Mouse (Mus musculus) stomach, postnatal 0 days (tissue): Measurements from ENCODE around the gene H2al1d. TPM values are rescaled to one million over a fixed set of nuclear protein-coding genes. Genes with fewer than 3 reads are reported as not detected.
"Not testable (repeated sequence)": the region's sequence is repeated elsewhere in the genome, so short reads cannot be mapped to it uniquely, and the experiment has no call there.

Experiments used
- ATAC-seq: fragments of 200-750 bp; cut with Nextera tagmentation; 2 replicates; pipeline ENCODE4 v1.8.0; 2017; ENCODE audit not compliant: low FRiP score, low TSS enrichment
- DNase-seq: peaks from one replicate; pipeline ENCODE4 v3.0.0-alpha.2; 2016; ENCODE audit warnings: low spot score
- H3K27ac ChIP-seq: fragments of 300-500 bp; sonication (generic); replicated peaks from 2 replicates; pipeline ENCODE4 v1.5.1; 2014; ENCODE audit warnings: mild to moderate bottlenecking, control low read depth
- H3K27me3 ChIP-seq: fragments of 300-500 bp; sonication (generic); 2 replicates; pipeline ENCODE4 v1.6.1; 2014; ENCODE audit warnings: low read length; ENCODE audit not compliant: control insufficient read depth, insufficient read depth
- H3K36me3 ChIP-seq: fragments of 300-500 bp; sonication (generic); 2 replicates; pipeline ENCODE4 v1.6.1; 2014; ENCODE audit warnings: low read length, mixed read lengths; ENCODE audit not compliant: control insufficient read depth, insufficient read depth
- H3K4me1 ChIP-seq: fragments of 300-500 bp; sonication (generic); replicated peaks from 2 replicates; pipeline ENCODE4 v1.6.1; 2014; ENCODE audit warnings: antibody characterized with exemption; ENCODE audit not compliant: control insufficient read depth, insufficient read depth
- H3K4me2 ChIP-seq: fragments of 300-500 bp; sonication (generic); replicated peaks from 2 replicates; pipeline ENCODE4 v1.6.1; 2014; ENCODE audit warnings: low read depth, mild to moderate bottlenecking, control low read depth, moderate library complexity
- H3K4me3 ChIP-seq: fragments of 300-500 bp; sonication (generic); 2 replicates; pipeline ENCODE4 v1.5.1; 2014; ENCODE audit warnings: low read depth, low read length, control low read depth
- H3K9ac ChIP-seq: fragments of 300-500 bp; sonication (generic); 2 replicates; pipeline ENCODE4 v1.6.1; 2014; ENCODE audit warnings: mild to moderate bottlenecking, low read length, control low read depth, mixed read lengths
- H3K9me3 ChIP-seq: fragments of 300-500 bp; sonication (generic); 2 replicates; pipeline ENCODE4 v1.6.1; 2016; ENCODE audit warnings: low read length; ENCODE audit not compliant: control insufficient read depth
- CTCF ChIP-seq: IDR thresholded peaks from 2 replicates; pipeline ENCODE4 v1.5.1; 2016; ENCODE audit warnings: antibody characterized with exemption, low read depth, mild to moderate bottlenecking, moderate library complexity
- EP300 ChIP-seq: optimal IDR thresholded peaks from 2 replicates; pipeline ENCODE3; 2016; ENCODE audit warnings: antibody characterized with exemption
- WGBS: fragments of 180-500 bp; shearing (Covaris S2); extraction: QIAGEN DNeasy Blood & Tissue Kit; methylation state at CpG from one replicate; pipeline ENCODE4 v1.1.7; 2014; 5-methylcytosine and 5-hydroxymethylcytosine counted together
- polyA plus RNA-seq: library from polyadenylated mRNA; unstranded; fragments of >200 nt; fragmentation: Nextera tagmentation; extraction: Ambion mirVana; gene quantifications from 2 replicates; pipeline ENCODE4 v1.2.1, GENCODE M21; 2015

The H2al1d gene
- polyA plus RNA-seq, 1 experiment from 2014 or later = not detected

GRCm38 (mm10) chrX:11280741-11281140, 27.9 kb upstream of the H2al1d start:
- no peak overlapping the region for H3K9ac ChIP-seq
- ATAC-seq (no peak), DNase-seq (no peak)
- H3K4me1 ChIP-seq = no peaks in the 10 kb centered on the region
- H3K27ac ChIP-seq = no peak overlapping the region
- no peaks in the 10 kb centered on the region for H3K36me3 ChIP-seq
- H3K4me3 ChIP-seq = no peak overlapping the region
- WGBS = 59% methylated on average over 2 of the region's 2 CpGs
- no peak for TF ChIP-seq CTCF
- TF ChIP-seq EP300 = no peak
- no peak overlapping the region for H3K4me2 ChIP-seq
- H3K9me3 ChIP-seq = no peaks in the 10 kb centered on the region
- H3K27me3 ChIP-seq = no peaks in the 10 kb centered on the region

GRCm38 (mm10) chrX:11288306-11288882, 20.2 kb upstream of the H2al1d start:
- Histone ChIP-seq H3K9ac (no peak overlapping the region), H3K27me3 (no peaks in the 10 kb centered on the region), H3K4me1 (no peaks in the 10 kb centered on the region), H3K36me3 (no peaks in the 10 kb centered on the region), H3K4me2 (no peak overlapping the region), H3K4me3 (no peak overlapping the region), H3K27ac (no peak overlapping the region), H3K9me3 (no peaks in the 10 kb centered on the region)
- 56% methylated on average over 14 of the region's 14 CpGs for WGBS
- peak; percentile 14 for DNase-seq
- TF ChIP-seq EP300 = no peak
- no peak for TF ChIP-seq CTCF
- 0 out of 2 replicates have a peak, but pooled peaks have one; percentile 29 for ATAC-seq

DNA sequence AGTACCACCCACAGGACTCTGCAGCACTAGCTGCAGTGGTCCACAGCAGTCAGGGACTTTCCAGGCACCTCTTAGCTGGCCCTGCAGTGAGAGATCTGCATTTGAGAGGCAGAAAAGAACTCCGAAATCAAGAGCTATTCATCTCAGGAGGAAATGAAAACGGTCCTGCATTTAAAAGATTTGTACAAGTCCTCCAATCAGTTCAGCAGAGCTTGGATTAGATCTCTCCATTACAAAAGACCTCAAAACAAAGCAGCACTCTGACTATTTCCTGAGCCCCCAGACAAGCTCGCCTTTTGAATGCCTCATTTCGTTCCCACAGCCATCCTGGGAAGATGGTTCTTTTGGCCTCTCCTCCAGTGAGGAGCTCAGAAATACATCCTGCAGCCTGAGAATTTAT, 19.4 kb upstream of the H2al1d start:
- no peak for ATAC-seq
- no peak overlapping the region for H3K9ac ChIP-seq
- no peaks in the 10 kb centered on the region for H3K36me3 ChIP-seq
- TF ChIP-seq EP300 (no peak), CTCF (no peak)
- no peak overlapping the region for H3K4me2 ChIP-seq
- H3K27ac ChIP-seq = no peak overlapping the region
- no peaks in the 10 kb centered on the region for H3K27me3 ChIP-seq
- H3K4me1 ChIP-seq = no peaks in the 10 kb centered on the region
- H3K9me3 ChIP-seq = no peaks in the 10 kb centered on the region
- 66% methylated on average over 4 of the region's 4 CpGs for WGBS
- DNase-seq = no peak
- H3K4me3 ChIP-seq = no peak overlapping the region

DNA sequence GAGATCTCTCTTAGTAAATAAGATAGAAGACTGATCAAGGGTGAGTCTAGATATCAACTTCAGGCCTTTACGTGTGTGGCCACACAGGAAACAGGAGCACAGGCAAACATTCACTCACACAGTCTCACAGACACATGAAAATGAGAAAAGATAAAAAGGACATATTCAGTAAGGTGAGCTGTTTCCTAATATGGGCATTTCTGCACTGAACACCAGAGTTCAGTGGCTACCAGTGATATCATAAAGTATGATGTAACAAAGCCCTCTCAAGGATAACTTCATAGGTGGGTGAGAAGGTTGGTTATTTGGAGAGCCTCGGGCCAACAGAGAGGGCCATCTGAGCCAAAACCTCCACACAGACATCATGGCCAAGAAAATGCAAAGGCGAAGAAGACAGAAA, 9.7 kb upstream of the H2al1d start, which contains the start of gene H2al1a:
Gene H2al1a, plus strand, starts transcription at position 301 of the 400 bp plus-strand sequence.
- not testable (repeated sequence) for H3K27ac ChIP-seq, H3K4me1 ChIP-seq, H3K4me3 ChIP-seq, H3K27me3 ChIP-seq, H3K9ac ChIP-seq, DNase-seq, H3K36me3 ChIP-seq, H3K9me3 ChIP-seq, ATAC-seq, H3K4me2 ChIP-seq
- WGBS = no CpG with 5 or more reads among the region's 3 CpGs

DNA sequence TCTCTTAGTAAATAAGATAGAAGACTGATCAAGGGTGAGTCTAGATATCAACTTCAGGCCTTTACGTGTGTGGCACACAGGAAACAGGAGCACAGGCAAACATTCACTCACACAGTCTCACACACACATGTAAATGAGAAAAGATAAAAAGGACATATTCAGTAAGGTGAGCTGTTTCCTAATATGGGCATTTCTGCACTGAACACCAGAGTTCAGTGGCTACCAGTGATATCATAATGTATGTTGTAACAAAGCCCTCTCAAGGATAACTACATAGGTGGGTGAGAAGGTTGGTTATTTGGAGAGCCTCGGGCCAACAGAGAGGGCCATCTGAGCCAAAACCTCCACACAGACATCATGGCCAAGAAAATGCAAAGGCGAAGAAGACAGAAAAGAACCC, 6.5 kb upstream of the H2al1d start, which contains the start of gene H2al1b:
Gene H2al1b, plus strand, starts transcription at position 301 of the 400 bp plus-strand sequence.
- H3K4me2 ChIP-seq, ATAC-seq, H3K27ac ChIP-seq, H3K36me3 ChIP-seq, H3K4me3 ChIP-seq, H3K4me1 ChIP-seq, DNase-seq, H3K27me3 ChIP-seq, H3K9me3 ChIP-seq, H3K9ac ChIP-seq: not testable (repeated sequence)
- WGBS = 83% methylated on average over 1 of the region's 3 CpGs

- not testable (repeated sequence) for H3K27me3 ChIP-seq, H3K9me3 ChIP-seq, H3K27ac ChIP-seq, H3K9ac ChIP-seq, H3K4me2 ChIP-seq, H3K4me1 ChIP-seq, H3K36me3 ChIP-seq, ATAC-seq, DNase-seq, H3K4me3 ChIP-seq
- 80% methylated on average over 1 of the region's 6 CpGs for WGBS
These were observed 3.3 kb upstream of the H2al1d start, which contains the start of gene H2al1c for GRCm38 (mm10) chrX:11305355-11305754. Gene H2al1c, plus strand, starts transcription at chrX:11305655.

GRCm38 (mm10) chrX:11311634-11312033, 3.0 kb downstream of the H2al1d start, which contains the start of gene H2al1e:
Gene H2al1e, plus strand, starts transcription at chrX:11311934.
- WGBS = no CpG with 5 or more reads among the region's 3 CpGs
- not testable (repeated sequence) for H3K4me1 ChIP-seq, H3K9ac ChIP-seq, H3K4me3 ChIP-seq, H3K36me3 ChIP-seq, DNase-seq, H3K4me2 ChIP-seq, H3K9me3 ChIP-seq, ATAC-seq, H3K27ac ChIP-seq, H3K27me3 ChIP-seq

- not testable (repeated sequence) for H3K27me3 ChIP-seq, H3K4me3 ChIP-seq
These were observed 6.2 kb downstream of the H2al1d start, which contains the start of gene H2al1f for GRCm38 (mm10) chrX:11314858-11315257. Gene H2al1f, plus strand, starts transcription at chrX:11315158.

DNA sequence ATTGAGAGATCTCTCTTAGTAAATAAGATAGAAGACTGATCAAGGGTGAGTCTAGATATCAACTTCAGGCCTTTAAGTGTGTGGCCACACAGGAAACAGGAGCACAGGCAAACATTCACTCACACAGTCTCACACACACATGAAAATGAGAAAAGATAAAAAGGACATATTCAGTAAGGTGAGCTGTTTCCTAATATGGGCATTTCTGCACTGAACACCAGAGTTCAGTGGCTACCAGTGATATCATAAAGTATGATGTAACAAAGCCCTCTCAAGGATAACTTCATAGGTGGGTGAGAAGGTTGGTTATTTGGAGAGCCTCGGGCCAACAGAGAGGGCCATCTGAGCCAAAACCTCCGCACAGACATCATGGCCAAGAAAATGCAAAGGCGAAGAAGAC, 9.3 kb downstream of the H2al1d start, which contains the start of gene H2al1g:
Gene H2al1g, plus strand, starts transcription at position 301 of the 400 bp plus-strand sequence.
- H3K4me1 ChIP-seq, H3K4me3 ChIP-seq, H3K27me3 ChIP-seq, H3K9me3 ChIP-seq, ATAC-seq, H3K27ac ChIP-seq, H3K36me3 ChIP-seq, H3K4me2 ChIP-seq, DNase-seq, H3K9ac ChIP-seq: not testable (repeated sequence)
- WGBS = no CpG with 5 or more reads among the region's 3 CpGs

More at GRCm38 (mm10) chrX:11314858-11315257, 6.2 kb downstream of the H2al1d start, which contains the start of gene H2al1f:
- H3K4me1 ChIP-seq, ATAC-seq, H3K9ac ChIP-seq, H3K36me3 ChIP-seq, DNase-seq, H3K9me3 ChIP-seq, H3K27ac ChIP-seq, H3K4me2 ChIP-seq: not testable (repeated sequence)
- no CpG with 5 or more reads among the region's 6 CpGs for WGBS
